Mouse (Mus musculus) kidney, adult 2 months (tissue): ENCODE data around the gene Enc1.

ENCODE experiments used
- CTCF ChIP-seq: fragments of 200-500 bp; conservative IDR thresholded peaks from 2 replicates; pipeline ENCODE4 v1.5.1; 2011; ENCODE audit warnings: low read depth, mild to moderate bottlenecking, control low read depth, low read length, moderate library complexity, mixed read lengths; ENCODE audit not compliant: insufficient read depth, insufficient read length
- POLR2A ChIP-seq: fragments of 200-500 bp; IDR thresholded peaks from one replicate; pipeline ENCODE4 v1.6.1; 2011; ENCODE audit warnings: low read depth, low read length, control low read depth

- TF ChIP-seq POLR2A (no peak), CTCF (no peak)
Measured at GRCm38 (mm10) chr13:97296281-97296680, 55.4 kb downstream of the Enc1 start.
